Mouse (Mus musculus) bone marrow, adult 2 months (tissue): Measurements from ENCODE around the gene Ciita. TPM values are rescaled to one million over a fixed set of nuclear protein-coding genes. Genes with fewer than 3 reads are reported as not detected.

ENCODE experiments used
- H3K27ac ChIP-seq: fragments of 200-500 bp; 2 replicates; pipeline ENCODE4 v1.5.1; 2012; ENCODE audit warnings: low read depth, mild to moderate bottlenecking, control low read depth, inconsistent platforms, low read length; ENCODE audit not compliant: control insufficient read depth, poor library complexity, insufficient read depth
- H3K4me1 ChIP-seq: fragments of 200-500 bp; 2 replicates; pipeline ENCODE4 v1.6.1; 2011; ENCODE audit warnings: low read length; ENCODE audit not compliant: control insufficient read depth, insufficient read depth
- H3K4me3 ChIP-seq: fragments of 200-500 bp; replicated peaks from 2 replicates; pipeline ENCODE3; 2011; ENCODE audit warnings: mild to moderate bottlenecking, low read depth, low read length, control low read depth; ENCODE audit not compliant: control insufficient read depth
- CTCF ChIP-seq: fragments of 200-500 bp; IDR thresholded peaks from 2 replicates; pipeline ENCODE4 v1.5.1; 2011; ENCODE audit warnings: low read length, control low read depth; ENCODE audit not compliant: control insufficient read depth, insufficient read depth
- POLR2A ChIP-seq: fragments of 200-500 bp; IDR thresholded peaks from 2 replicates; pipeline ENCODE4 v1.6.1; 2011; ENCODE audit warnings: low read depth, mild to moderate bottlenecking, control low read depth, low read length, borderline replicate concordance; ENCODE audit not compliant: control insufficient read depth
- WGBS: fragments of 180-500 bp; shearing (Covaris S2); methylation state at CpG from one replicate; pipeline ENCODE4 v1.1.7; 2018; 5-methylcytosine and 5-hydroxymethylcytosine counted together
- polyA plus RNA-seq: library from polyadenylated mRNA; stranded (reverse); fragments of >200 nt; gene quantifications from 2 replicates; pipeline ENCODE4 v1.2.4, GENCODE M21; 2011; ENCODE audit warnings: low replicate concordance; ENCODE audit not compliant: missing spikeins, insufficient read depth, insufficient read length

Gene Ciita
- polyA plus RNA-seq, 1 experiment: 11.8 TPM

DNA sequence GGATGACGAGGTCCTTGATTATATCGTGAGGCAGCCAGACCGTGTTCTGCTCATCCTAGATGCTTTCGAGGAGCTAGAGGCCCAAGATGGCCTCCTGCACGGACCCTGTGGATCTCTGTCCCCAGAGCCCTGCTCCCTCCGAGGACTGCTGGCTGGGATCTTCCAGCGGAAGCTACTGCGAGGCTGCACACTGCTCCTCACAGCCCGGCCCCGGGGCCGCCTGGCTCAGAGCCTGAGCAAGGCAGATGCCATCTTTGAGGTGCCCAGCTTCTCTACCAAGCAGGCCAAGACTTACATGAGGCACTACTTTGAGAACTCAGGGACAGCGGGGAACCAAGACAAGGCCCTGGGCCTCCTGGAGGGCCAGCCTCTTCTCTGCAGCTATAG lies 31.3 kb downstream of the Ciita start:
- no peak overlapping the region for H3K27ac ChIP-seq
- no peak for TF ChIP-seq POLR2A
- no peak for TF ChIP-seq CTCF
- no peak overlapping the region for H3K4me3 ChIP-seq
- peaks cover 2% of the 10 kb centered on the region; the same call in 1 of the 2 replicates for H3K4me1 ChIP-seq
- 84% methylated on average over 12 of the region's 12 CpGs for WGBS

DNA sequence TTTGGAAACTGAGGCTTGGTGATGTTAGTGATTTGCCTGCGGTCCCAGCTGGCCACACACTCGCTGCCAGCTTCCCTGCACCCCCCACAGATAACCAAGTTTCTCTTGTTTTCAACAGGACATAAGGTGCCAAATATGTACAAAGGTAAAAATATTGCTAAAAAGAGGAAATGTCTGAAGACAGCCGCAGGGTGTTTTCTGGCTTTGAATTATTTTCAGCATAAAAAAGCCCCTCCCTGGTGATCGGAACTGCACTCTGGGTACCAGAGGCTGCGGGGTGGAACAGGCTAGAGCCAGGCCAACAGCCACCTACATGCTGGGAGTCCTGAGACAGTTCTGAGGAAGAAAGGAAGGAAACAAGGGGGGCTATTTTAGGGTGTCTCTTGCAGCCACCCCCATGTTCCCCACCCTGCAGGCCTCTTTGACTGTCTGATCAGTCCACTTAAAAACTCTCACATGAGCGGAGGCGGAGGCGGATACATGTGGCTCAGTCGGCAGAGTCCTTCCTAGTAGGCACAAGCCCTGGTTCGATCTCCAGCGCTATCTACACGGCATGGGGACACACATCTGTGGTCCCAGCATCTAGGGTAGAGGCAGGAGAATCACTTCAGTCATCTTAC lies 36.2 kb downstream of the Ciita start:
- H3K27ac ChIP-seq: peak overlapping the region; percentile 68
- TF ChIP-seq POLR2A (no peak), CTCF (no peak)
- WGBS: 32% methylated on average over 12 of the region's 12 CpGs
- peaks cover 4% of the 10 kb centered on the region; the same call in 1 of the 2 replicates for H3K4me1 ChIP-seq
- no peak overlapping the region for H3K4me3 ChIP-seq

DNA sequence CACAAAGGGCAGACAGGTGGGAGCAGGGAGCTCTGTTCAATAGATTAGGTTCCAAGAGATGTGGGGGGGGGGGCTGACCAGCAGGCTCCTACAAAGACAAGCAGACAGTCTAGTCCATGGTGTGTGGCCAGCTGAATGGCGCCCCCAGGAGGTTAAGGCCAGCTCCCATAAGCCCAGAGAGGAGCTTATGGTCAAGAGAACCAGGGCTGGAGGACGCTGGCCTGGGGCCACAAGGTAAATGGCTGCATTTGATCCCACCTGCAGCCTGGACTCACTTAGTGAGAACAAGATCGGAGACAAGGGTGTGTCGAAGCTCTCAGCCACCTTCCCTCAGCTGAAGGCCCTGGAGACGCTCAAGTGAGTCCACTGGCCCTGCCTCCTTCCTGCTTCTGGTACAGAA lies 38.2 kb downstream of the Ciita start:
- Histone ChIP-seq H3K27ac (no peak overlapping the region), H3K4me3 (no peak overlapping the region), H3K4me1 (peaks cover 4% of the 10 kb centered on the region; the same call in 1 of the 2 replicates)
- WGBS: 55% methylated on average over 5 of the region's 5 CpGs
- no peak for TF ChIP-seq POLR2A
- TF ChIP-seq CTCF: peak; percentile 34; the same call in 1 of the 2 replicates

DNA sequence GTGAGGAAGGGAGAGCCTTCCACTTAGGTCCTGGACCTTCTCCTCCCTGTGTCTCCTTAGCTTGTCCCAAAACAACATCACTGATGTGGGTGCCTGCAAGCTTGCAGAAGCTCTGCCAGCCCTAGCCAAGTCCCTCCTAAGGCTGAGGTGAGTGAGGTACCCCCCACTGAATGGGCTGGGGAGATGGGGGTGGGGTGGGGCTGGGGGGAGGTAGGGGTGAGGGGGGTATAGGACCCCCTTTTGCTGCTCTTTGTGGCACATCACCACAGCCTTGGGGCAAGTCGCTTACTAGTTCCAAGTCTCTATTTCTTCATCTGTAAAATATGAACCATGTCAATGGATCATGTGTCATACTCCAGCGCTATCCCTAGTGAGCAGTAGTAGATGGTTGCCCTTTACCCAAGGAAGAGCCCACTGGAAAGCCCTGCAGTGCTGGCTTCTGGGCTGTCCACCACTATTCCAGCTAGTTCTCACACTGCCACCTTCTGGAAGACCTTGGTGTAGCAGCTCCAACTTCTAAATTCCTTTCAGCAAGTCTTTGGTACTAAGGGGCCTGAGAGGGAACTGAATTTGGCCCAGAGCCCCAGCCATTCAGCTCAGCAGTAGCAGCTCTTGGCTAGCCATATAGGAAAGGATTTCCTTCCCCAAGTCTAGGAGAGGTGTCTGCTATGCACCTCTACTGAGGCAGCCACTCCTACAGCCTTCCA lies 41.2 kb downstream of the Ciita start:
- H3K4me1 ChIP-seq: peaks cover 2% of the 10 kb centered on the region; the same call in 1 of the 2 replicates
- TF ChIP-seq POLR2A (no peak), CTCF (peak; percentile 60)
- 51% methylated on average over 2 of the region's 2 CpGs for WGBS
- H3K4me3 ChIP-seq: no peak overlapping the region
- no peak overlapping the region for H3K27ac ChIP-seq

DNA sequence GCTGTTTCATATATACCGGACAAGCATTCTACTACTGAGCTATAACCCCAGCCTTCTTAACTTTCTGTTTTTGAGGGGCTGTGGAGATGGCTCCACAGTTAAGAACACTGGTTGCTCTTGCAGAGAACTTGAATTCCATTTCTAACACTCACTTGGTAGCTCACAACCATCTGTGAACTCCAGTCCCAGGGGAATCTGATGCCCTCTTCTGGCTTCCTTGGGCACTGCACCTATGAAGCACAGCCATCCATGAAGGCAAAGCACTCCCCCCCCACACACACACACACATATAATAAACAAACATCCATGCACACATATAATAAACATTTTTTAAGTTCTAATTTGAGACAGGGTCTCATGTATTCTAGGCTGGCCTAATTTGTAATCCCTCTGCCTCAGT lies 43.0 kb downstream of the Ciita start:
- H3K4me3 ChIP-seq: no peak overlapping the region
- H3K27ac ChIP-seq: no peak overlapping the region
- H3K4me1 ChIP-seq: no peaks in the 10 kb centered on the region
- TF ChIP-seq POLR2A (no peak), CTCF (peak; percentile 75)
- WGBS: 93% methylated on average over 1 of the region's 1 CpGs

DNA sequence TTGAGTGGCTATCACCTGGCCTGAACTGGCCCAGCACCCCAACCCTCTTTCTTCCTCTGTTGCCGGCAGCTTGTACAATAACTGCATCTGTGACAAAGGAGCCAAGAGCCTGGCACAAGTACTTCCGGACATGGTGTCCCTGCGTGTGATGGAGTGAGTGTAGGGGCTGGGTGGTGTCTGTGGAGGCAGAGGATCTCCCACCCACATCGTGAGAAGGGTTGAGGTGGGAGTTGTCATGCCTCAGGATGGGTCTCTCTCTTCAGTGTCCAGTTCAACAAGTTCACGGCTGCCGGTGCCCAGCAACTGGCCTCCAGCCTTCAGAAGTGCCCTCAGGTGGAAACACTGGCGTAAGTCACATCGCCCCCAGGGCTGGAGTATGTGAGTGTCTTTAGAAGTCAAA lies 43.8 kb downstream of the Ciita start:
- TF ChIP-seq POLR2A (no peak), CTCF (no peak)
- WGBS: 88% methylated on average over 8 of the region's 8 CpGs
- Histone ChIP-seq H3K4me3 (no peak overlapping the region), H3K4me1 (no peaks in the 10 kb centered on the region), H3K27ac (no peak overlapping the region)

DNA sequence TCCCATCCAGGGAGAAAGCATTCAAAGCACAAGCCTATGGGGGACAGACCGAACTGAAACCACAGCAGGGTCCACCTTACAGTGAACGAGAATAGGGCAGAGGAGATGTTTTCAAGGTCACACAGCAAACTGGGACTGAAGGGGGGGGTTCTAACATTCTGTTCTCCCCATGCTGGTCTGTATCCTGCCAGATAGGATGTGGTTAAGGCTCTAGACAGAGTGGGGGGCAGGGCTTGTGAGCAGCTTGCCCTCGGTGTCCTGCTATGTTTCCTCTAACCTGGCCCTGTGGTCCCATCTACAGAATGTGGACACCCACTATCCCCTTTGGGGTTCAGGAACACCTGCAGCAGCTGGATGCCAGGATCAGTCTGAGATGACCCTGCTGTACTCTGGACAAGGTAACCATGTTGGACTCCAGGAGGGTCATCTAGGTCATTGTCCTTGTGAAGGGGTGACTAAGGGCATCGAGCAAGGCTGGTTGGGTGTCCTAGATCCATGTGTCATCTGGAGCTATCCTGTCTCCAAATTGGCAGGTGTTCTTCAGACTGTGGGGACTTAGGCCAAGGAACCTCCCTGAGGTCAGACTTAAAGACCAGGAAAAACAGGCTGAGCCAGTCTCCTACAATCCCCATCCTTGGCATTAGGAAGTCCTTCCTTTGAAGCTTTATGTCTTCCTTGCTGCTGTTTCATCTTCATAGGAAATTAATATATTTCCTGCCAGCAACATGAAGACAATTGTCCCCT lies 45.2 kb downstream of the Ciita start:
- TF ChIP-seq POLR2A (no peak), CTCF (no peak)
- no peak overlapping the region for H3K4me3 ChIP-seq
- 16% methylated on average over 4 of the region's 4 CpGs for WGBS
- H3K4me1 ChIP-seq: no peaks in the 10 kb centered on the region
- H3K27ac ChIP-seq: no peak overlapping the region

DNA sequence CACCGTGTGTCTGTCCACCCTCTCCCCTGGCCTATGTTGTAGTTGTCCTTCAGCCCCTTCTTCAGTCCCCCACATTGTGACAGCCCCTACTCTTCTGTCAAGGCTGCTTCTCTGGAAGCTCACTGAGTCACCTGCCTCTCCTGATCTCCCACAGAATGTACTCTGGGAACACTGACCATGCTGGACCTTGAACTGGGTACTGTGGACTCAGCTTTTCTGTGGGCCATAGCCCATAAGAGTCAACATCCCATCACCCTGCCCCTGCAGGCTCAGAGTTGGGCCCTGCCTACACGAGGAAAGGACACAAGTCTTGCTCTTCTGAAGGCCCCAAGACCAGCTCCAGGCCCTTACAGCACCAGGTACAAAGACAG lies 45.7 kb downstream of the Ciita start:
- Histone ChIP-seq H3K4me3 (no peak overlapping the region), H3K4me1 (no peaks in the 10 kb centered on the region), H3K27ac (no peak overlapping the region)
- TF ChIP-seq CTCF (no peak), POLR2A (no peak)
- 48% methylated on average over 2 of the region's 2 CpGs for WGBS
